Mouse (Mus musculus) cerebellum, adult 9-10 months (tissue): ENCODE measurements around the gene Gatad2a.
"Not testable (repeated sequence)": the region's sequence is repeated elsewhere in the genome, so short reads cannot be mapped to it uniquely, and the experiment has no call there.

ENCODE experiments used
- DNase-seq: peaks from one replicate; pipeline ENCODE4 v3.0.0; 2022

The Gatad2a gene

DNA sequence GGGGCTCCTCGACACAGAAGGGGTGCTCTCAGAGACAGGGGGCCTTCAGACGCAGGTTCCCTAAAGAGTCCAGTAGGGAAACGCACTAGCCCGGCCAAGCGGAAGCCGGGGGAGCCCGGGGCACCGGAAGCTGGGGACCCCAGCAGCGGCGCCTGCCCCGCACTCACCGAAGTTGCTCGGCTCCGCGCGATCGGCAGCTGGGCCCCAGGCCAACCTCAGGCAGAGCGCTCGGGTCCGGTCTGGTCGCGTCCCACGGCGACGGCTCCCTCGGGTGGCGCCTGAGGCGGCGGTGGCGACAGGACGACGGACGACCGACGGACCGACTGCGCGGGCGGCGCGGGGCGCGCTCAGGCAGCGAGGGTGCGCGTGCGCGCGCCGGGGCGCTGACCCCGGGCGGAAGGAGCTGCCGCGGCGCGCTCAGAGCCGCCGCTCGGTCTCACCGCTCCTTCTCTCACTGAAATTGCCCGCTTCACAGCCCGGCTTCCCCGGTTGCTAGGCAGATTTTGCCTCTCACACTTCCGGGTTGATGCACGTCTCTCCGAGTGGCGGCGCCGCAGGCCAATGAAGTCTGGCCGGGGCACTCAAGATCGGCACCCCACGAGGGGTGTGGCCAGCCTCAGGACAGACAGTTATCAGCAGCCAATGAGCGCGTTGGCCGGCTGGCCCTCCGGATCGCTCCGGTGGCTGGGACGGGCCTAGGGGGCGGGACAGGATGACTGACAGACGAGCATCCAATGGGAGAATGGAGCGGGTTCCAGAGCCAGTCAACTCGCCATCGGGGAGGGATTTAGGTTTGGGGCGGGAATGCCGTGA is at the start of gene Gatad2a:
Gene Gatad2a (minus strand): TSS at position 609 of the 813 bp plus-strand sequence.
- peak; percentile 100 for DNase-seq

DNA sequence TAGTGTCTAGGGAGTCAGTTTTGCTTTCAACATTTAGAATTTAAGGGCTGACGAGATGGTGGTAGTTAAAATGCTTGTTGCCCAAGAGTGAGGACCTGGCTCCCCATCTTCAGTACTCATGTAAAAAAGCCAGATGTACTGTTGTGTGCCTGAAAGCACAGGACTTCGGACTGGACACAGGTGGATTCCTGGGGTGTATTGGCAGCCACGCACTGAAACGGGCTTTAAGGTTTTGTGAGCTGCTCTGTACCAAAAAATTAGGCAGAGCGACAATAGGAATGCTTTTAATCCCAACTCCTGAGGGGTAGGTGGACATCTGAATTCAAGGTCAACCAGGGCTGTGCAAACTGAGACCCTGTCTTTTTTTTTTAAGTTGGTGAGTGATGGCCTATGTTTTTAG is 47.8 kb upstream of the Gatad2a start:
- peak; percentile 31 for DNase-seq

DNA sequence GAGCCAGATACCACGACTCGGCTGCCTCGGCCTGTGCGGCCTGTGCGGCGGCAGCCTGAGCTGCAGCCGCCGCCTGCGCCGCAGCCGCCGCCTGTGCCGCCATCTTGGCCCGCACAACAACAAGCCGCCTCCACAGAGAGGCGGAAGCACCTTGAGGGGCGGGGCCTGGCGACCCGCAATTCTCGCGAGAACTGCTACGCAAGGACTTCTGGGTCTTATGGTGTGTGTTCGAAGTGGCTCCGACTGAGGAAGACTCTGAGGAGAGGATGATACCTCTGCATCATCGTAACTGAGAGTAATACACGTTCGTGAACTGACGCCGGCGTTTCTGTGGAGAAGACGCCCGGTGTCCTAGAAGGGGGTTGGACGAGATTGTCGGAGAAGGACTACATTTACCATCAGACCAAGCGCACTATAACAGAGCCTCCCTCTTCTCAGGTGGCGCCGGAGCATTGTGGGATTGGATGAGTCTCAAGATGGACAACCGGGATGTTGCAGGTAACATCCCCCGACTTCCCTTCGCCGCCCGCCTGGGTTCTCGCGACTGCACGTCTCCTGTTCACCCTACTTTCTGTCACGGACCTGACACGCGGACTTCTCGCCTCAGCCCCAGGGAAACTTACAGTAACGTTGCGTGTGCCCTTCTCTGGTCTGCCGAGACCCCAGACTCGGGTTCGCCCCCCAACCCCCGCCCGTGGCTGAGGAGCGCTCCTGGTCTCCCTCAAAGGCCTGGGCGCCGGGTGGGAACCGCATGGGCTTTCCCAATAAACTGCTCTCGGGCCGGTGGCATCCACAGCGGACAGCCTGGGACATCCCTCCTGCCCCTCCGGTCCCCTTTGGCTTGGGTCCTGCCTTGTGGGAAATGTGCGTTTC is 46.6 kb upstream of the Gatad2a start, which contains the start of the genes Mau2 and Sugp1:
Gene Mau2 (minus strand): TSS at position 152 of the 873 bp plus-strand sequence.
Gene Sugp1 (plus strand): TSS at position 231 of the 873 bp plus-strand sequence.
- DNase-seq: peak; percentile 96

DNA sequence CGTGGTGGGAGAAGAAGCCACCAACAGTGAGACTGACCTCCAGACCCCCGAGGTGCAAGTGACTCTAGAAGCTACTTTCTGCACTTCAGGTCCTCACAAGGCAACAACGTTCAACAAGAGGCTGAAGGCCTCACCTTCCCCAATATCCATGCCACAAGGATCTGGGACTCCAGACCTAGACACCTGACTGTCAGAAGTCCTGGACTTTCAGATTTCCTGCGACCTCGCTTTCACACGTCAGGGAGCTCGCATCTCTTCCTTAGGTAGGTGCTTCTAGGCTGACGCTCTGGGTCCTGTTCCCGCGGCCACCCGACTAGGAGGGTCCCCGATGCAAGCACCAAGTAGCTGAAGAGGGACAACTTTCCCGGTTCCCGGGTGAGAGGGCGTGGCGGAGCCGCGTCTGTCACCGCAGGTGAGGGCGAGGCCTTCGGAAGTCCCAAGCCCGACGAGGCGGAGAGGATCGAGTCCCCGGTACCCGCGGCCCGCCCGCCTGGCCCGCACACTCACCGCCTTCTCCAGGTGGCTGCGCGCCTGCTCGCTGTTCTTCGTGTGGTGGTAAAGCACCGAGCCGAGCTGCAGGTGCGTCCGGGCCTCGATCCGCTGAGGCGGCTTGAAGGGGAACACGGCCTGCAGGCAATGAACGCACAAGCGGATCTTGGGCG is 45.8 kb upstream of the Gatad2a start:
- peak; percentile 52 for DNase-seq

DNA sequence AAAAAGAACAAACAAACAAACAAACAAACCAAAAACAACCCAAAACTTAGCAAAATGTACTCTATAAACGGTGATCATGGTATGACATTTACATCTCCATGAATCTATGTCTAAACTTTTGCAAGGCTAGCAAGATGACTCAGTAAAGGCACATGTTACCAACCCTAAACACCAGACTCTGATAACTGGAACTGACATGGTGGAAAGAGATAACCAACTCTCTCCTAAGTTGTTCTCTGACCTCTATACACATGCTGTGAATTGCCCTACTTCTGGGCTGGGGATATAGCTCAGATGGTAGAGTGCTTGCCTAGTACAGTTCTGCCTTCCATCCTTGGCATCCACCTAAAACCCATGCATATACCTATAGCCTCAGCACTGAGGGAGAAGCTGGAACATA is 41.8 kb upstream of the Gatad2a start:
- no peak for DNase-seq

DNA sequence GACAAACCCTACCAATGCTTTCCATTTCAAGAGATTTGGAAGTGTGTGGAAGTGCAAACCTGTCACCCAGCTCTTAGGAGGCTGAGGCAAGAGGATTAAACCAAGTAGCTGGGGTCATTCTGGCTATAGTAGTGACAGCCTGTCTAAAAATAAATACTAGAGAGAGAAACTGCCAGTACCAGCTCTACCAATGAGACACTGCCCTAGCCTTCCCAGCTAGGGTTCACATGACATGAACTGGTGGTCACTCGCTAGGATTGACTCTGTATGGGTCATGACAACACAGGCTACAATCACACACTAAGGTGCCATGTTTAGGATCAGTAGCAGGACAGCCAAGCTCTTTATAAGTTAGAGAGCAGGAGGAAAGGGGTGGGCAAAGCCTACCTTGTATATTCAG is 34.1 kb upstream of the Gatad2a start:
- DNase-seq: no peak

DNA sequence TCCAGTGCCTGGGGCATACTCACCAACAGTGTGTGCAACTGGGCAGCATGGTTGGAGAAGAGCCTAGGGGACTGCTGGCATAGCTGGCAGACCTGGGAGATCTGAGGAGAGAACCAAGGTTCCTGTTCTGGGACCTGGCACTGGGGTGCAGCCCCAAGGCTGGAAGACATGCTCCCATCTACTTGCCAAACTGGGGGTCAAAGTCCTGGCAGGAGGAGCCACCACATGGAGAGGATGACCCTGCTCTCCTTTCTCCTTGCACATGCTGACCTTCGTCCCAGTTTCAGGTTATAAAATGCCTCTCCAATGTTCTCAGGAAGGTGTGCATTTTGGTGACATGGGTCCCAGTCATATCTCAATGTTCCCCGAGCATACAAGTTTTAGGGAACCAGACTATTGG is 30.0 kb upstream of the Gatad2a start:
- DNase-seq: no peak

DNA sequence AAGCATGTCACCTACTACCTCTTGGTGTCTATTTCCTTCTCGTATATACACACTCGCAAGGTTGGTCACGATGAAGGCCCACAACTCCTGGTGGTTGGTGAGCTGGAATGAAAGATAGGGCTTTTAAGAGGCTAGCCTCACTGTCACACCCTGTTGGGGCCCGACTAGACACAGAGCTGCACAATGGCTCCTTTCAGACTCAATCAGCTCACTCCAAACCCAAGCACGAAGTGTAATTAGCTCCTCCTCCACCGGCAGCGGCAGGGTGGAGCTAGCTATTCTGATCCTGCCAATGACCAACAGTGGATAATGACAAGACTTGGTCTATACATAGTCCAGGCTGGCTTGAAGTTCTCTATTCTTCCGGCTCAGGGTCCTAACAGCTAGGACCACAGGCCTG is 27.4 kb upstream of the Gatad2a start:
- DNase-seq: no peak

DNA sequence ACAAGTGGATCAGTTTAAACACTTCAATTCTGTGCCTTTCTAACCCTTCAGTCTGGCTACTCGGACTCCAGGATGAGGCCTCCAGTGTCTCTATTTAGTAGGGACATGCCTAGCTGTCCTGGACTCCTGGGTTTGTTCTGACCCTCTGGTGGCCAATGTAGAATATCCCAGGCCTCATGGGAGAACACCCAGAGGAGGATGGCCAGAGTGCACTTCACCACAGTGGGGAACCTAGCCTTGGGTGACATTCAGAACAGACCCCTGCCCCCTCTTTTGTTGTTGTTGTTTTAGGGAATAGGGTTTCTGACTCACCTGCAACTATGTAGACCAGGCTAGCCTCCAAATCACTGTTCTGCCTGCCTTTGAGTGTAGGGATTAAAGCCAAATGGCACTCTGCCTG is 18.8 kb upstream of the Gatad2a start:
- DNase-seq: no peak

DNA sequence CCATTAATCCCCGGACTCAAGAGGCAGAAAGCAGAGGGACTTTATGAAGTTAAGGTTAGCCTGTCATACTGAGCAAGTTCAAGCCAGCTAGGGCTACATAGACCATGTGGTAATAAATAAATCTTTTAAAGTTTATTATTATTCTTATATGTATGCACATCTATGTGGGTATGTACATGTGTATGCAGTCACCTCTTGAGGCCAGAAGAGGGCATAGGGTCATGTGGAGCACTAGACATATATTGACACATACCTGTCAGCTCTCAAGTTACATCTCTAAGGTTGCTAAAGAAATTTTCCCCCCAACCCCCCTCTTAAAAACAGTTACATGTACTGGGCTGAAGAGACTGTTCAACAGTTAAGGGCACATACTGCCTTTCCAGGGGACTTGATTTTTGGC is 16.6 kb upstream of the Gatad2a start:
- DNase-seq: no peak

DNA sequence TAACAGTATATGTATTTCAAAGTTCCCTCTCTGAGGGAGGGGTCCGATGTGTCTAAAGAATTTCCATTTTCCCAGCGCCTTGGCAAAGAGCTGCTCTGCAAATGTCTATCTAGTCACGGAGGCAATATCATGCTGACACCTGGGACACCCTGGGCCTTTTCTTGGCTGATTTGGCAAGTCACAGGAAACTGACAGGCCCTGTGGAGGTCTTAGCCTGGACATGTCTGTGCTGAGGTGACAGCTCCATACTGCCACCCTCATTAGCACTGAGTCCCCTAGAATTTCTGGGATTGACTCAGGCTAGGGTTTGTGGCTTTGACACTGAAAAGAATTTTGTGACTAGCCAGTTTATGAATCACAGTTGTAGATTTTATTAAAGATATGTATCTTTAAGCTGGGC is 16.2 kb upstream of the Gatad2a start:
- DNase-seq: no peak

DNA sequence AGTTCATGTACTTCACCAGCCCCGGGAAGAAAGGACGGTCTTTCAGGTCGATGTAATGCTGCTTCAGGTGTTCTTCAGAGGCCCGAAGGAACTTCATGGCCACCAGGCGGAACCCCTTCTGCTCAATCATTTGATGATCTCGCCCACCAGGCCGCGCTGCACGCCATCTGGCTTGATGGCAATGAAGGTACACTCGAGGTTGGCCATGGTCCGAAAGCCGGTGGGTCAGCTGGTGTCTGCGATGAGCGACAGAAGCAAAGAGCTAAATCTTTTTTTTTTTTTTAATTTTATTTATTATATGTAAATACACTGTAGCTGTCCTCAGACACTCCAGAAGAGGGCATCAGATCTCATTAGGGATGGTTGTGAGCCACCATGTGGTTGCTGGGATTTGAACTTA is 14.6 kb upstream of the Gatad2a start:
- DNase-seq: not testable (repeated sequence)

DNA sequence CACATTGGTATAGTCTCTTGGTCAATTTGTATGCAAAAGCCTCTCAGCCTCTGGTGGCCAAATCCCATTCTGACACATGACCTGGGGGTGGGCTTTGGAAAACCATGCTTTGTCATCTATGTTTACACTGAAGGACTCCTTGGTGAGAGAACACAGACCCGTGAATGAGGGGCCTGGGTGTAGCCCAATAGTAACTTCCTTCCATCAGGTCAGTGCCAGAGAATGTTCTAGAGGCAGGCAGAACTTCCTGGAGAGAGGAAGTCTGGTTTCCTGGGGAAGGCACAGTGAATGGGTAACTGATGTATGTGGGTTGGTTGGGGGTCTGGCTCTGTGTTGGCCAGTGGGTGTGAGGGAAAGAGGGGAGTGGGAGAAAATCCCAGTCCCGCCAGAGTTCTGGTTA is 9.0 kb upstream of the Gatad2a start:
- no peak for DNase-seq

DNA sequence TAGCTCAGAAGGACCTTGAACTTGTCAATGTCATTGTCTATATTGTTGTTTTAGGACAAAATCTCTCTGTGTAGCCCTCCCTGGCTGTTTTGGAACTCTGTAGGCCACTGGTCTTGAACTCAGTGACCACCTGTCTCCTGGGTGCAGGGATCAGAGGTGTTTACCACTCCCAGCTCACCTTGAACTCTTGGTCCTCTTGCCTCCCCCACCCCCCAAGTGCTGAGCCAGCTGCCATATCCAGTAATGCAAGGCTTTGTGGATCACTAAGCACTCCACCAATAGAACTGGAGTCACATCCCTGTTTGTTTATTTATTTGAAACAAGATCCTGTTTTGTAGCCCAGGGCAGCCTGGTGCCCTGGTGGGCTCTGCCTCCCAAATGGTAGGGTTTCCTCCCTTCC is 8.2 kb upstream of the Gatad2a start:
- DNase-seq: no peak

DNA sequence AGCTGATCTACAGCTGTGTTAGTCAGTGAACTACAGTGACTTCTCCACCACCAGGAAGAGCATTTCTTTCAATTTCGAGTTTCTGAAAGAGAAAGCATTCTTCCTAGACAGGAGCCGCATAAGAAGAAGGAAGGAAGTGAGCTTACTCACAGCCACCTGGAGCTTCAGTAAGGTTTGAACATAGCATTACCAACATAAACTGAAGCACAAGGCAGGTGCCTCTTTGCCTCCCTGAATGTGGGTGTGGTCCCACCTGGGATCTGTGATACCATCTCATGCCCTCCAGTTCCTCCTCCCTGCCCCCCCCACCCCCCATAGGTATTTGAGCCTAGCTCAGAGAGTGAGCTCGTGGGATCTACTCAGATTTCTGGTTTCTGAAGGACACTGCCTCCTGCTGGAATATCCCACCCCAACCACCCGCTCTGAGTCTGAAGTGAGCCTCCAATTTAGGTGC is 7.0 kb upstream of the Gatad2a start:
- no peak for DNase-seq

DNA sequence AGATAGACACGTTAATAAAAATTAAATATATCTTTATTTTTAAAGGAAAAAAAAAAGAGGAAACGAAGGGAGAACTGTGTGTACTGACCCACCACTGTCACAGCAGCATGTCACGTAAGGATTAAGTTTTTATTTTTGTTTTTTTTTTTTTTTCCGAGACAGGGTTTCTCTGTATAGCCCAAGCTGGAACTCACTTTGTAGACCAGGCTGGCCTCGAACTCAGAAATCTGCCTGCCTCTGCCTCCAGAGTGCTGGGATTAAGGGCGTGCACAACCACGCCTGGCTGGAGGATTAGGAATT is 5.7 kb upstream of the Gatad2a start:
- not testable (repeated sequence) for DNase-seq

DNA sequence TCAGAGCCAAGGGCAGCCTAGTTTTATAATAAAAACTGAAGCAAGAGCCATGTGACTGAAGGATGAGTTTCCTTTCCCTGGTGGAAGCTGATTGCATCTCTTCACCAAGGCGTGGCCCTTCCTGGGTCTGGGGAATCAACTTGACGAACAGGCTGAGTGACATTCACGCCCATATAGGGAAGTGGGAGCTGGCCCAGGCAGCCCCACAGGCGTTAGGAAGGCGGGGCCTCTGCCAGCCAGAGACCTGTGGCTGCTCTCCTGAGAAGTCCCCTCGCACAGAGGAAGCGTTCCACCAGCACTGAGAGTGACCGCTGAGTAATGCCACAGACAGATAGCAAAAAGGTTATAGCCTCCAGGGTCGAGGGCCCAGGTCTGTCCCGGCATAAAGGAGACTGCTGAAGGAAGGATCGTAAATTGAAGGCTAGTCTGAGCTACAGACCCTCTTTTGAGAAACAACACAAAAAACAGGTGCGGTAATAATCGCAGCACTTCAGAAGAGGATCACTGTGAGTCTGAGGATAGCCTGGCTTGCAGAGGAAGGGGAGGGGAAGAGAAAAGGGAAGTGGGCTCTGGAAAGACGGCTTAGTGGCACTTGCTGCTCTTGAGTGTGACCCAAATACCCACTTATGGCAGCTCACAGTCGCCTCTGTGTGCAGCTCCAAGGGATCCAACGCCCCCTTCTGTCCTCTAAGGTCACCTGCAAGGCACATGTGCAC is 5.2 kb upstream of the Gatad2a start:
- DNase-seq: peak; percentile 55

DNA sequence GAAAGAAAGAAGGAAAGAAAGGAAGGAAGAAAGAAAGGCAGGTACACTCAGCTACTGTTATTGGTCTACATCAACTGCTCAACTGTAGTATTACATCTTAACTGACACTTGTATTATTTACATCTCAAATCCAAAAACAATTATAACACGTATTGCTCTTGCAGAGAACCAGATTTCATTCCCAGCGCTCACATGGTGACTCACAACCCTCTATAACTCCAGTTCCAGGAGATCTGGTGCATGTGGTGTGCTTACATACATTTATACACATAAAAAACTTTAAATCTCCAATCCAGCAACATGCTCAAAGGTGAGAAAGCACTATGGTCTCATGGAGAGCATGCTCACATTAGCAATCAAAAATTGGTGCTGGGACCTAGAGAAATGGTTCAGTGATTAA is 4.0 kb upstream of the Gatad2a start:
- no peak for DNase-seq

DNA sequence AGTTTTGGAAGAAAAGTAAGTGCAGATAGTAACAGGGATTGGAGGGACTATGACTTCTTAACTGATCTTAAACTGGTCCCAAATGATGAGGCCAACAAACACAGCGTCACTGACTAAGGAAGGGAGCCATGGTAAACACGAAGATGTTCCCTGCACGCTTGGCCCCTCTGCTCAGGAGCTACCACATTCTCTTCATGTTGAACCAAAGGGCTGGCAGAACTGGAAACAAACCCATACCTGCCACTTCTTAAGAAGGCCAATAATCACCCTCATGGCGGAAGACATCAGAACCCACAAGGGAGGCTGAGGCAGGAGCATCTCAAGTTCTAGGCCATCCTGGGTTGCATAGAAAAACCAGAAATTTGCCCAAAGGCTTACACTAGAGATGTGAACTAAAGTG is 3.1 kb upstream of the Gatad2a start:
- DNase-seq: no peak

DNA sequence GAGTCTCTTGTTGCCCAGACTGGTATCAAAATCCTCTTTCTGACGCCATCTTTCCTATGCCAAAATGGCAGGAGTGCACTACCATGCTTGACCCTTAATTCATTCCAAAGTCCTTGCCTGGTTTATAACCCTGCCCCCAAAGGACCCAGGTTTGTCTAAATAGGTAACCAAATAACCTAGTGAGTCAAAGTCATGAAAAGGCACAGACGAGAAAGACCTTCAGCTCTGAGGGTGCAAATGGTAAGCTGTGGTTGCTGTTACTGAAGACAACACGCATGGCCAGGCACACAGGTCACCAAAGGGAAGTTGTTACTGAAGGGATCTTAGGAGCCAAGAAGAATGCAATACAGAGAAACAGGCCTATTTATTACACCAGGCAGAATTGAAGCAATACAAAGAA is 2.5 kb upstream of the Gatad2a start:
- no peak for DNase-seq

DNA sequence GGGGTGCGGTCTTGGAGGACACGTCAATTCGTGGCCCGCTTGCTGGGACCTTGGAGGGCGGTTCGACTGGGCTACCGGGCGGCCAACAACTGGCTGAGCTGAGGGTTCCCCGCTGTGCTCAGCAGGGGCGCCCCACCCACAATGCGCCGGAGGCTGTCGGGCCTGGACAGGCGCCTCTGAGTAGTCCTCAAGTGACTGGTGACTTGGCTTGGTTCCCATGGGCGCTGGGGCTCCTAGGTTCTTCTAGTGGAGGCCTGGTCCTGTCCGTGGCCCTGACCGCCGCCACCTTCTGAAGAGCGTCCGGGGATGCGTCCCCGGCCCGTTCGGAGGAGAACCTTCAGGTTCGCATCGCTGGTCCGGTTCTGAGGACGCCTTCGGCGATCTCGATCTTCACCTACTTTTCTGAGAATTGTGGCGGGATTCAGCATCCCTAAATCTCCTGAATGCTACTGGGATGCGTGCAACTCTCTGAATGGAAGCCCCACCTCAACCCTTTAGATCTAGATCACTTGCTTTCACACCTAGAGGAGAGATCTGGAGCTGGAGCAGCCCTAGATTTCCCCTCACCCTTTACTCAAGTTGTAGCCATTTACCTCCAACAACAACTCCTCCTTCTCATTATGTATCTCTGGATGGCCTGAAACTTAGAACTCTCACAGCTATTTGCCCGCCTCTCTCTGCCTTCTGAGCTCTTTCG is 553 bp upstream of the Gatad2a start:
- no peak for DNase-seq

DNA sequence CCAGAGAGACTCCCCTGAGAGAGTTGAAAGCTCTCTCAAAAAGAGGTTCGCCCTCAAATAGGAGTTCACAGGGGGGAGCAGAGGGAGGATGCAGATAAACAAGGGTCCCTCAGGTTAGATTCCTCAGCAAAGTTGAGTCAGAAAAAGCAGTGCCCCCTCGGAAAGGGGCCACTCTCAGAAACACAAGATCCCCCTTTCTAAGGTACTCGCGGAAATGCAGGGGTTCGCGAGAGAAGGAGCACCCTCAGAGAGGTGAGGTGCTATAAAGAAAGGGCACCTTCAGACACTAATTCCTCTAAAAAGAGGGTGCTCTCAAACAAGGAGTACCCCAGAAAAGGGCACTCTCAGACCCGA is 785 bp downstream of the Gatad2a start:
- DNase-seq: no peak
